Mouse (Mus musculus): ENCODE measurements around the gene Derl3. TPM values are rescaled to one million over a fixed set of nuclear protein-coding genes. Genes with fewer than 3 reads are reported as not detected.
"Not testable (repeated sequence)": the region's sequence is repeated elsewhere in the genome, so short reads cannot be mapped to it uniquely, and the experiment has no call there.

Derl3 gene
- polyA plus RNA-seq, 1 experiment from 2014 or later = 5.1 TPM

- Histone ChIP-seq H3K9ac (ENCODE audit: low read depth, low read length) (peak within 1 kb of the TSS; percentile 95), H3K4me1 (replicated peaks; ENCODE audit: control insufficient read depth, insufficient read depth, low read length) (peaks cover 18% of the 10 kb centered on the region), H3K27ac (ENCODE audit: low read depth, low read length) (peak within 1 kb of the TSS; percentile 91), H3K4me3 (ENCODE audit: low read depth, low read length) (peak within 1 kb of the TSS; percentile 76), H3K36me3 (ENCODE audit: control insufficient read depth, insufficient read depth, low read length) (peaks cover 14% of the 10 kb centered on the region), H3K4me2 (peak within 1 kb of the TSS; percentile 94)
- DNase-seq (ENCODE audit: low spot score) (peak; percentile 91), ATAC-seq (replicated peaks; ENCODE audit: low FRiP score) (peak; percentile 95)
- under 1% methylated on average over 42 of the region's 46 CpGs for WGBS
- not testable (repeated sequence) for H3K9me3 ChIP-seq (ENCODE audit: control insufficient read depth, low read length); H3K27me3 ChIP-seq (replicated peaks; ENCODE audit: control insufficient read depth, insufficient read depth, low read length)
Observed at GRCm38 (mm10) chr10:75859786-75860470, 33.3 kb upstream of the Derl3 start, which contains the start of gene Mif. Gene Mif (minus strand): TSS chr10:75860240.

GRCm38 (mm10) chr10:75860746-75861145, 32.5 kb upstream of the Derl3 start:
- ATAC-seq (replicated peaks; ENCODE audit: low FRiP score) = no peak
- H3K36me3 ChIP-seq (ENCODE audit: control insufficient read depth, insufficient read depth, low read length) = peaks cover 14% of the 10 kb centered on the region
- H3K27ac ChIP-seq (ENCODE audit: low read depth, low read length) = peak overlapping the region; percentile 91; the same call in 1 of the 2 replicates
- H3K4me1 ChIP-seq (replicated peaks; ENCODE audit: control insufficient read depth, insufficient read depth, low read length) = peaks cover 18% of the 10 kb centered on the region
- H3K9ac ChIP-seq (ENCODE audit: low read depth, low read length) = peak overlapping the region; percentile 25
- DNase-seq (ENCODE audit: low spot score) = no peak
- no peak overlapping the region for H3K4me3 ChIP-seq (ENCODE audit: low read depth, low read length)
- no peaks in the 10 kb centered on the region for H3K9me3 ChIP-seq (ENCODE audit: control insufficient read depth, low read length)
- no peaks in the 10 kb centered on the region for H3K27me3 ChIP-seq (replicated peaks; ENCODE audit: control insufficient read depth, insufficient read depth, low read length)
- 35% methylated on average over 7 of the region's 7 CpGs for WGBS
- H3K4me2 ChIP-seq = peak overlapping the region; percentile 3; the same call in 1 of the 2 replicates

- no peak overlapping the region for H3K4me2 ChIP-seq
- ATAC-seq (replicated peaks; ENCODE audit: low FRiP score) (no peak), DNase-seq (ENCODE audit: low spot score) (no peak)
- no peak overlapping the region for H3K27ac ChIP-seq (ENCODE audit: low read depth, low read length)
- H3K27me3 ChIP-seq (replicated peaks; ENCODE audit: control insufficient read depth, insufficient read depth, low read length) = no peaks in the 10 kb centered on the region
- 71% methylated on average over 5 of the region's 5 CpGs for WGBS
- peaks cover 18% of the 10 kb centered on the region for H3K4me1 ChIP-seq (replicated peaks; ENCODE audit: control insufficient read depth, insufficient read depth, low read length)
- no peak overlapping the region for H3K4me3 ChIP-seq (ENCODE audit: low read depth, low read length)
- H3K9me3 ChIP-seq (ENCODE audit: control insufficient read depth, low read length) = no peaks in the 10 kb centered on the region
- H3K9ac ChIP-seq (ENCODE audit: low read depth, low read length) = no peak overlapping the region
- H3K36me3 ChIP-seq (ENCODE audit: control insufficient read depth, insufficient read depth, low read length) = peaks cover 14% of the 10 kb centered on the region
Observed at GRCm38 (mm10) chr10:75861587-75861986, 31.6 kb upstream of the Derl3 start.

- peak; percentile 38 for ATAC-seq (replicated peaks; ENCODE audit: low FRiP score)
- no peak for DNase-seq (ENCODE audit: low spot score)
- H3K36me3 ChIP-seq (ENCODE audit: control insufficient read depth, insufficient read depth, low read length) = no peaks in the 10 kb centered on the region
- H3K9me3 ChIP-seq (ENCODE audit: control insufficient read depth, low read length) = no peaks in the 10 kb centered on the region
- no peak overlapping the region for H3K27ac ChIP-seq (ENCODE audit: low read depth, low read length)
- no peaks in the 10 kb centered on the region for H3K27me3 ChIP-seq (replicated peaks; ENCODE audit: control insufficient read depth, insufficient read depth, low read length)
- peak overlapping the region; percentile 40 for H3K4me3 ChIP-seq (ENCODE audit: low read depth, low read length)
- H3K4me2 ChIP-seq = peak overlapping the region; percentile 76
- peak overlapping the region; percentile 46 for H3K9ac ChIP-seq (ENCODE audit: low read depth, low read length)
- H3K4me1 ChIP-seq (replicated peaks; ENCODE audit: control insufficient read depth, insufficient read depth, low read length) = peaks cover 10% of the 10 kb centered on the region; the same call in 1 of the 2 replicates
- 32% methylated on average over 10 of the region's 10 CpGs for WGBS
Observed at GRCm38 (mm10) chr10:75872025-75872914, 20.9 kb upstream of the Derl3 start.

- no peaks in the 10 kb centered on the region for H3K36me3 ChIP-seq (ENCODE audit: control insufficient read depth, insufficient read depth, low read length)
- no peaks in the 10 kb centered on the region for H3K27me3 ChIP-seq (replicated peaks; ENCODE audit: control insufficient read depth, insufficient read depth, low read length)
- H3K9me3 ChIP-seq (ENCODE audit: control insufficient read depth, low read length) = no peaks in the 10 kb centered on the region
- ATAC-seq (replicated peaks; ENCODE audit: low FRiP score) = peak; percentile 88
- peak overlapping the region; percentile 76 for H3K4me2 ChIP-seq
- WGBS = 4% methylated on average over 11 of the region's 11 CpGs
- peak overlapping the region; percentile 46 for H3K9ac ChIP-seq (ENCODE audit: low read depth, low read length)
- H3K4me3 ChIP-seq (ENCODE audit: low read depth, low read length) = peak overlapping the region; percentile 40
- no peak for DNase-seq (ENCODE audit: low spot score)
- H3K4me1 ChIP-seq (replicated peaks; ENCODE audit: control insufficient read depth, insufficient read depth, low read length) = peaks cover 10% of the 10 kb centered on the region; the same call in 1 of the 2 replicates
- no peak overlapping the region for H3K27ac ChIP-seq (ENCODE audit: low read depth, low read length)
Observed at GRCm38 (mm10) chr10:75872915-75873542, 20.2 kb upstream of the Derl3 start.

- ATAC-seq (replicated peaks; ENCODE audit: low FRiP score) (no peak), DNase-seq (ENCODE audit: low spot score) (no peak)
- H3K27ac ChIP-seq (ENCODE audit: low read depth, low read length) = no peak overlapping the region
- no peaks in the 10 kb centered on the region for H3K36me3 ChIP-seq (ENCODE audit: control insufficient read depth, insufficient read depth, low read length)
- peak overlapping the region; percentile 76 for H3K4me2 ChIP-seq
- H3K4me1 ChIP-seq (replicated peaks; ENCODE audit: control insufficient read depth, insufficient read depth, low read length) = peaks cover 10% of the 10 kb centered on the region; the same call in 1 of the 2 replicates
- no peak overlapping the region for H3K4me3 ChIP-seq (ENCODE audit: low read depth, low read length)
- no peaks in the 10 kb centered on the region for H3K9me3 ChIP-seq (ENCODE audit: control insufficient read depth, low read length)
- no peak overlapping the region for H3K9ac ChIP-seq (ENCODE audit: low read depth, low read length)
- WGBS = 57% methylated on average over 10 of the region's 10 CpGs
- H3K27me3 ChIP-seq (replicated peaks; ENCODE audit: control insufficient read depth, insufficient read depth, low read length) = no peaks in the 10 kb centered on the region
Observed at GRCm38 (mm10) chr10:75873543-75874170, 19.6 kb upstream of the Derl3 start.

- 88% methylated on average over 3 of the region's 3 CpGs for WGBS
- no peak for ATAC-seq (replicated peaks; ENCODE audit: low FRiP score)
- H3K27ac ChIP-seq (ENCODE audit: low read depth, low read length) = no peak overlapping the region
- peaks cover 4% of the 10 kb centered on the region; the same call in 1 of the 2 replicates for H3K27me3 ChIP-seq (replicated peaks; ENCODE audit: control insufficient read depth, insufficient read depth, low read length)
- no peaks in the 10 kb centered on the region for H3K36me3 ChIP-seq (ENCODE audit: control insufficient read depth, insufficient read depth, low read length)
- no peaks in the 10 kb centered on the region for H3K9me3 ChIP-seq (ENCODE audit: control insufficient read depth, low read length)
- H3K4me3 ChIP-seq (ENCODE audit: low read depth, low read length) = no peak overlapping the region
- no peaks in the 10 kb centered on the region for H3K4me1 ChIP-seq (replicated peaks; ENCODE audit: control insufficient read depth, insufficient read depth, low read length)
- H3K9ac ChIP-seq (ENCODE audit: low read depth, low read length) = no peak overlapping the region
- no peak overlapping the region for H3K4me2 ChIP-seq
- DNase-seq (ENCODE audit: low spot score) = no peak
Observed at GRCm38 (mm10) chr10:75878836-75879235, 14.4 kb upstream of the Derl3 start.

GRCm38 (mm10) chr10:75880351-75880750, 12.9 kb upstream of the Derl3 start:
- Histone ChIP-seq H3K36me3 (ENCODE audit: control insufficient read depth, insufficient read depth, low read length) (no peaks in the 10 kb centered on the region), H3K27ac (ENCODE audit: low read depth, low read length) (no peak overlapping the region), H3K9me3 (ENCODE audit: control insufficient read depth, low read length) (no peaks in the 10 kb centered on the region), H3K27me3 (replicated peaks; ENCODE audit: control insufficient read depth, insufficient read depth, low read length) (peaks cover 4% of the 10 kb centered on the region; the same call in 1 of the 2 replicates), H3K4me2 (no peak overlapping the region), H3K9ac (ENCODE audit: low read depth, low read length) (no peak overlapping the region), H3K4me1 (replicated peaks; ENCODE audit: control insufficient read depth, insufficient read depth, low read length) (no peaks in the 10 kb centered on the region), H3K4me3 (ENCODE audit: low read depth, low read length) (no peak overlapping the region)
- ATAC-seq (replicated peaks; ENCODE audit: low FRiP score) (no peak), DNase-seq (ENCODE audit: low spot score) (no peak)
- 86% methylated on average over 10 of the region's 10 CpGs for WGBS
